Mouse (Mus musculus): ENCODE data around the gene Arl9. TPM values are rescaled to one million over a fixed set of nuclear protein-coding genes. Genes with fewer than 3 reads are reported as not detected.
"Not testable (repeated sequence)": the region's sequence is repeated elsewhere in the genome, so short reads cannot be mapped to it uniquely, and the experiment has no call there.

Arl9 gene
- polyA plus RNA-seq, 1 experiment: not detected

GRCm38 (mm10) chr5:77001192-77001591 is 2.7 kb upstream of the Arl9 start:
- WGBS: 93% methylated on average over 17 of the region's 17 CpGs
- peaks cover 2% of the 10 kb centered on the region for H3K4me1 ChIP-seq (ENCODE audit: control insufficient read depth, insufficient read depth, low read length)
- no peak for TF ChIP-seq CTCF (IDR thresholded peaks at IDR 0.05; ENCODE audit: control insufficient read depth, insufficient read depth, low read length)
- no peak overlapping the region for H3K4me3 ChIP-seq (replicated peaks; ENCODE audit: control insufficient read depth, low read depth, low read length)
- no peak overlapping the region for H3K27ac ChIP-seq (ENCODE audit: control insufficient read depth, insufficient read depth, low read depth, low read length, poor library complexity)

- Histone ChIP-seq H3K4me1 (ENCODE audit: control insufficient read depth, insufficient read depth, low read length) (no peaks in the 10 kb centered on the region), H3K4me3 (replicated peaks; ENCODE audit: control insufficient read depth, low read depth, low read length) (no peak overlapping the region), H3K27ac (ENCODE audit: control insufficient read depth, insufficient read depth, low read depth, low read length, poor library complexity) (no peak overlapping the region)
- whole genome bisulfite sequencing: 76% methylated on average over 9 of the region's 9 CpGs
- no peak for TF ChIP-seq CTCF (IDR thresholded peaks at IDR 0.05; ENCODE audit: control insufficient read depth, insufficient read depth, low read length)
- TF ChIP-seq POLR2A (IDR thresholded peaks at IDR 0.05; ENCODE audit: borderline replicate concordance, control insufficient read depth, low read depth, low read length): no peak
Observed at GRCm38 (mm10) chr5:77010352-77010751, 6.5 kb downstream of the Arl9 start.

- TF ChIP-seq POLR2A (IDR thresholded peaks at IDR 0.05; ENCODE audit: borderline replicate concordance, control insufficient read depth, low read depth, low read length): no peak
- TF ChIP-seq CTCF (IDR thresholded peaks at IDR 0.05; ENCODE audit: control insufficient read depth, insufficient read depth, low read length): no peak
- Histone ChIP-seq H3K27ac (ENCODE audit: control insufficient read depth, insufficient read depth, low read depth, low read length, poor library complexity) (no peak overlapping the region), H3K4me1 (ENCODE audit: control insufficient read depth, insufficient read depth, low read length) (no peaks in the 10 kb centered on the region), H3K4me3 (replicated peaks; ENCODE audit: control insufficient read depth, low read depth, low read length) (no peak overlapping the region)
- WGBS: 52% methylated on average over 3 of the region's 3 CpGs
Observed at GRCm38 (mm10) chr5:77011082-77011481, 7.2 kb downstream of the Arl9 start.

GRCm38 (mm10) chr5:77013171-77013570 is 9.3 kb downstream of the Arl9 start:
- no peaks in the 10 kb centered on the region for H3K4me1 ChIP-seq (ENCODE audit: control insufficient read depth, insufficient read depth, low read length)
- no peak overlapping the region for H3K4me3 ChIP-seq (replicated peaks; ENCODE audit: control insufficient read depth, low read depth, low read length)
- 40% methylated on average over 3 of the region's 3 CpGs for WGBS
- TF ChIP-seq POLR2A (IDR thresholded peaks at IDR 0.05; ENCODE audit: borderline replicate concordance, control insufficient read depth, low read depth, low read length) (no peak), CTCF (IDR thresholded peaks at IDR 0.05; ENCODE audit: control insufficient read depth, insufficient read depth, low read length) (no peak)
- H3K27ac ChIP-seq (ENCODE audit: control insufficient read depth, insufficient read depth, low read depth, low read length, poor library complexity): no peak overlapping the region

GRCm38 (mm10) chr5:77015544-77016482 is 12.0 kb downstream of the Arl9 start, which contains the start of gene Thegl:
Gene Thegl (plus strand): TSS chr5:77016023.
- 18% methylated on average over 57 of the region's 57 CpGs for WGBS
- no peak within 1 kb of the TSS for H3K27ac ChIP-seq (ENCODE audit: control insufficient read depth, insufficient read depth, low read depth, low read length, poor library complexity)
- peak within 1 kb of the TSS; percentile 46 for H3K4me3 ChIP-seq (replicated peaks; ENCODE audit: control insufficient read depth, low read depth, low read length)
- H3K4me1 ChIP-seq (ENCODE audit: control insufficient read depth, insufficient read depth, low read length): no peaks in the 10 kb centered on the region
- no peak for TF ChIP-seq CTCF (IDR thresholded peaks at IDR 0.05; ENCODE audit: control insufficient read depth, insufficient read depth, low read length)
- TF ChIP-seq POLR2A (IDR thresholded peaks at IDR 0.05; ENCODE audit: borderline replicate concordance, control insufficient read depth, low read depth, low read length): no peak

GRCm38 (mm10) chr5:77028034-77028433 is 24.2 kb downstream of the Arl9 start:
- Histone ChIP-seq H3K4me3 (replicated peaks; ENCODE audit: control insufficient read depth, low read depth, low read length) (no peak overlapping the region), H3K27ac (ENCODE audit: control insufficient read depth, insufficient read depth, low read depth, low read length, poor library complexity) (no peak overlapping the region), H3K4me1 (ENCODE audit: control insufficient read depth, insufficient read depth, low read length) (no peaks in the 10 kb centered on the region; the same call in 1 of the 2 replicates)
- TF ChIP-seq POLR2A (IDR thresholded peaks at IDR 0.05; ENCODE audit: borderline replicate concordance, control insufficient read depth, low read depth, low read length) (no peak), CTCF (IDR thresholded peaks at IDR 0.05; ENCODE audit: control insufficient read depth, insufficient read depth, low read length) (no peak)
- 64% methylated on average over 3 of the region's 3 CpGs for WGBS

- TF ChIP-seq POLR2A (IDR thresholded peaks at IDR 0.05; ENCODE audit: borderline replicate concordance, control insufficient read depth, low read depth, low read length) (no peak), CTCF (IDR thresholded peaks at IDR 0.05; ENCODE audit: control insufficient read depth, insufficient read depth, low read length) (peak; percentile 81)
- no peak overlapping the region for H3K27ac ChIP-seq (ENCODE audit: control insufficient read depth, insufficient read depth, low read depth, low read length, poor library complexity)
- no peaks in the 10 kb centered on the region; the same call in 1 of the 2 replicates for H3K4me1 ChIP-seq (ENCODE audit: control insufficient read depth, insufficient read depth, low read length)
- no peak overlapping the region for H3K4me3 ChIP-seq (replicated peaks; ENCODE audit: control insufficient read depth, low read depth, low read length)
- 72% methylated on average over 5 of the region's 5 CpGs for WGBS
Observed at GRCm38 (mm10) chr5:77029735-77030134, 25.9 kb downstream of the Arl9 start.

GRCm38 (mm10) chr5:77035101-77035500 is 31.2 kb downstream of the Arl9 start:
- not testable (repeated sequence) for H3K27ac ChIP-seq (ENCODE audit: control insufficient read depth, insufficient read depth, low read depth, low read length, poor library complexity); H3K4me1 ChIP-seq (ENCODE audit: control insufficient read depth, insufficient read depth, low read length); H3K4me3 ChIP-seq (replicated peaks; ENCODE audit: control insufficient read depth, low read depth, low read length)

All from bone marrow, adult 2 months (tissue).